Mouse (Mus musculus) midbrain, postnatal 0 days (tissue): ENCODE measurements around the gene Serpini2. TPM values are rescaled to one million over a fixed set of nuclear protein-coding genes. Genes with fewer than 3 reads are reported as not detected.
A peak's percentile ranks its signal among the peaks of the same experiment; 100 is the strongest.
"Not testable (repeated sequence)": the region's sequence is repeated elsewhere in the genome, so short reads cannot be mapped to it uniquely, and the experiment has no call there.

Experiments used
- ATAC-seq: fragments of 200-750 bp; cut with Nextera tagmentation; 2 replicates; pipeline ENCODE4 v1.8.0; 2017; ENCODE audit warnings: moderate number of reproducible peaks, mild to moderate bottlenecking, moderate TSS enrichment, moderate library complexity; ENCODE audit not compliant: low FRiP score
- DNase-seq: peaks from one replicate; pipeline ENCODE4 v3.0.0-alpha.2; 2015; ENCODE audit warnings: low spot score
- H3K27ac ChIP-seq: fragments of 300-500 bp; sonication (generic); 2 replicates; pipeline ENCODE4 v1.5.1; 2014; ENCODE audit warnings: low read depth, mild to moderate bottlenecking, low read length, mixed read lengths
- H3K27me3 ChIP-seq: fragments of 300-500 bp; sonication (generic); 2 replicates; pipeline ENCODE4 v1.6.1; 2014; ENCODE audit warnings: low read length, control low read depth, mixed read lengths; ENCODE audit not compliant: insufficient read depth
- H3K36me3 ChIP-seq: fragments of 300-500 bp; sonication (generic); 2 replicates; pipeline ENCODE4 v1.6.1; 2014; ENCODE audit warnings: low read length, control low read depth, mixed read lengths; ENCODE audit not compliant: insufficient read depth
- H3K4me1 ChIP-seq: fragments of 300-500 bp; sonication (generic); 2 replicates; pipeline ENCODE4 v1.6.1; 2014; ENCODE audit warnings: mild to moderate bottlenecking, control low read depth, antibody characterized with exemption, low read length, mixed read lengths; ENCODE audit not compliant: insufficient read depth
- H3K4me2 ChIP-seq: fragments of 300-500 bp; sonication (generic); 2 replicates; pipeline ENCODE4 v1.6.1; 2014; ENCODE audit warnings: low read depth, mild to moderate bottlenecking, low read length, mixed read lengths; ENCODE audit not compliant: poor library complexity, severe bottlenecking
- H3K4me3 ChIP-seq: fragments of 300-500 bp; sonication (generic); 2 replicates; pipeline ENCODE4 v1.5.1; 2014; ENCODE audit warnings: low read depth, mild to moderate bottlenecking, low read length, moderate library complexity
- H3K9ac ChIP-seq: fragments of 300-500 bp; sonication (generic); replicated peaks from 2 replicates; pipeline ENCODE4 v1.6.1; 2014; ENCODE audit warnings: mild to moderate bottlenecking, low read length, moderate library complexity, mixed read lengths; ENCODE audit not compliant: poor library complexity, severe bottlenecking
- H3K9me3 ChIP-seq: fragments of 300-500 bp; sonication (generic); 2 replicates; pipeline ENCODE4 v1.6.1; 2016; ENCODE audit warnings: low read length, control low read depth
- CTCF ChIP-seq: IDR thresholded peaks from 2 replicates; pipeline ENCODE4 v1.5.1; 2016; ENCODE audit warnings: antibody characterized with exemption, mild to moderate bottlenecking
- WGBS: fragments of 180-500 bp; shearing (Covaris S2); extraction: QIAGEN DNeasy Blood & Tissue Kit; methylation state at CpG from one replicate; pipeline ENCODE4 v1.1.7; 2014; 5-methylcytosine and 5-hydroxymethylcytosine counted together
- polyA plus RNA-seq: library from polyadenylated mRNA; unstranded; fragments of >200 nt; fragmentation: Nextera tagmentation; extraction: Ambion mirVana; gene quantifications from 2 replicates; pipeline ENCODE4 v1.2.1, GENCODE M21; 2015
- total RNA-seq: library from RNA; depleted of rRNA; stranded (reverse); fragments of >200 nt; gene quantifications from 2 replicates; pipeline ENCODE4 v1.2.3, GENCODE M21; 2014; rRNA removed

Serpini2 gene
- total RNA-seq, result not detected in 2 replicates
- polyA plus RNA-seq, result not detected in 2 replicates

- H3K4me1 ChIP-seq, result no peaks in the 10 kb centered on the region
- DNase-seq (no peak), ATAC-seq (no peak)
- 90% methylated on average over 2 of the region's 2 CpGs for WGBS
- H3K9ac ChIP-seq, result no peak within 1 kb of the TSS
- H3K36me3 ChIP-seq, result no peaks in the 10 kb centered on the region
- TF ChIP-seq CTCF, result no peak
- no peak within 1 kb of the TSS for H3K4me2 ChIP-seq
- H3K9me3 ChIP-seq, result no peaks in the 10 kb centered on the region
- no peak within 1 kb of the TSS for H3K27ac ChIP-seq
- no peaks in the 10 kb centered on the region for H3K27me3 ChIP-seq
- H3K4me3 ChIP-seq, result no peak within 1 kb of the TSS
These were observed at the start of gene Serpini2 for GRCm38 (mm10) chr3:75269978-75270377. TSS of gene Serpini2 (minus strand) at chr3:75270078.

GRCm38 (mm10) chr3:75308861-75309260 lies 39.0 kb upstream of the Serpini2 start:
- no peak for DNase-seq
- WGBS, result 89% methylated on average over 4 of the region's 4 CpGs
- H3K36me3 ChIP-seq, result no peaks in the 10 kb centered on the region
- H3K9me3 ChIP-seq, result no peaks in the 10 kb centered on the region
- no peak for TF ChIP-seq CTCF
- no peaks in the 10 kb centered on the region for H3K4me1 ChIP-seq
- H3K9ac ChIP-seq, result no peak overlapping the region
- H3K27me3 ChIP-seq, result no peaks in the 10 kb centered on the region
- H3K4me3 ChIP-seq, result no peak overlapping the region
- H3K27ac ChIP-seq, result no peak overlapping the region
- H3K4me2 ChIP-seq, result no peak overlapping the region
- ATAC-seq, result no peak

- Histone ChIP-seq H3K4me3 (no peak overlapping the region), H3K9me3 (no peaks in the 10 kb centered on the region), H3K27me3 (no peaks in the 10 kb centered on the region), H3K4me2 (no peak overlapping the region), H3K4me1 (no peaks in the 10 kb centered on the region), H3K27ac (no peak overlapping the region), H3K36me3 (no peaks in the 10 kb centered on the region), H3K9ac (no peak overlapping the region)
- ATAC-seq (no peak), DNase-seq (no peak)
- no peak for TF ChIP-seq CTCF
- WGBS, result 76% methylated on average over 3 of the region's 3 CpGs
These were observed 38.4 kb upstream of the Serpini2 start for GRCm38 (mm10) chr3:75308228-75308627.

- ATAC-seq, result no peak
- TF ChIP-seq CTCF, result no peak
- Histone ChIP-seq H3K4me3 (no peak overlapping the region), H3K27me3 (no peaks in the 10 kb centered on the region), H3K4me2 (no peak overlapping the region), H3K9ac (no peak overlapping the region), H3K4me1 (no peaks in the 10 kb centered on the region), H3K27ac (no peak overlapping the region), H3K9me3 (no peaks in the 10 kb centered on the region), H3K36me3 (no peaks in the 10 kb centered on the region)
- WGBS, result 94% methylated on average over 3 of the region's 3 CpGs
- no peak for DNase-seq
These were observed 35.7 kb upstream of the Serpini2 start for GRCm38 (mm10) chr3:75305584-75305983.

GRCm38 (mm10) chr3:75304621-75305020 lies 34.7 kb upstream of the Serpini2 start:
- WGBS, result 93% methylated on average over 5 of the region's 5 CpGs
- Histone ChIP-seq H3K4me3 (no peak overlapping the region), H3K4me2 (no peak overlapping the region), H3K9me3 (no peaks in the 10 kb centered on the region), H3K4me1 (no peaks in the 10 kb centered on the region), H3K36me3 (no peaks in the 10 kb centered on the region), H3K9ac (no peak overlapping the region), H3K27ac (no peak overlapping the region), H3K27me3 (no peaks in the 10 kb centered on the region)
- ATAC-seq, result no peak
- no peak for DNase-seq
- TF ChIP-seq CTCF, result no peak

- Histone ChIP-seq H3K4me2 (no peak overlapping the region), H3K4me1 (peaks cover 7% of the 10 kb centered on the region; the same call in 1 of the 2 replicates), H3K27ac (no peak overlapping the region), H3K9ac (no peak overlapping the region), H3K36me3 (no peaks in the 10 kb centered on the region), H3K27me3 (no peaks in the 10 kb centered on the region), H3K9me3 (no peaks in the 10 kb centered on the region), H3K4me3 (no peak overlapping the region)
- TF ChIP-seq CTCF, result peak; percentile 37
- ATAC-seq (no peak), DNase-seq (peak; percentile 8)
- 93% methylated on average over 2 of the region's 2 CpGs for WGBS
These were observed 31.2 kb upstream of the Serpini2 start for GRCm38 (mm10) chr3:75301072-75301471.

GRCm38 (mm10) chr3:75299464-75299863 lies 29.6 kb upstream of the Serpini2 start:
- H3K4me2 ChIP-seq, H3K36me3 ChIP-seq, H3K9me3 ChIP-seq, ATAC-seq, H3K9ac ChIP-seq, H3K27me3 ChIP-seq, H3K27ac ChIP-seq, H3K4me1 ChIP-seq, DNase-seq, H3K4me3 ChIP-seq: not testable (repeated sequence)
- WGBS, result 89% methylated on average over 1 of the region's 1 CpGs
